Mouse (Mus musculus): ENCODE measurements around the gene Mef2d.

Gene Mef2d

DNA sequence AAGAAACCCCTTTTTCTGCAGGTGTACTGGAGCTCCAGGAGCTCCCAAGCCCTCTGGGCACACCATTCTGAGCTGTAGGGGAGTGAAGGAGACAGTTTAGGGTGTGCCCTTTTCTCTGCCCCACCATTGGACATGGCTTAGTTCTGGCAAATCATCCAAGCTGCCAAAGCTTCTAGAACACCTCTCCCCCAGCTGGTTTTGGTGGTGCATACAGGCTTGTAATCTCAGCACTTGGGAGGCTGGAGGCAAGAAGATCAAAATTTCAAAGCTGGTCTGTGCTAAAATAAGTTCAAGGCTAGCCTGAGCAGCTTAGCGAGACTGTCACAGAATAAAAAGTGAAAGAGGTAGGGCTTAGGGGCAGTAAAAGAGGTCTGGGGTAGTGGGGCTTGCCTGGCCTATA is 70.2 kb downstream of the Mef2d start:
- no peak for DNase-seq

DNA sequence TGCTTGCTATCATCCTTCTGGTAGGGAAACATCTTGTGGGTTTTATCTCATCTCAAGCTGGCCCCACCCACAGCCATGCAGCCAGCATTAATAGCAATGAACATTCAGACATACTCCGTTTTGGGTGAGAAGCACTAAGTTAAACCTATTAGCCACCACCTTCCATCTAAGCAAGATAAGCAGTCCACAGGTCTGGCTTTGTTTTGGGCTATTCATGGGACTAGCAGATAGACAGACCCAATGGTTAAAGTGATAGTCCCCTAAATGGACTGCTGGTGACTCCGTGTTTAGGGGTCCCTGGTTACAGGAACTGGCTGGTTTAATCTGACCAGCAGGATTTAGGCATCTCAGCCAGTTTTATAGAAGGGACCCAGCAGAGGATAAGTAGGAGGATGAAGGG is 70.8 kb downstream of the Mef2d start:
- no peak for DNase-seq

DNA sequence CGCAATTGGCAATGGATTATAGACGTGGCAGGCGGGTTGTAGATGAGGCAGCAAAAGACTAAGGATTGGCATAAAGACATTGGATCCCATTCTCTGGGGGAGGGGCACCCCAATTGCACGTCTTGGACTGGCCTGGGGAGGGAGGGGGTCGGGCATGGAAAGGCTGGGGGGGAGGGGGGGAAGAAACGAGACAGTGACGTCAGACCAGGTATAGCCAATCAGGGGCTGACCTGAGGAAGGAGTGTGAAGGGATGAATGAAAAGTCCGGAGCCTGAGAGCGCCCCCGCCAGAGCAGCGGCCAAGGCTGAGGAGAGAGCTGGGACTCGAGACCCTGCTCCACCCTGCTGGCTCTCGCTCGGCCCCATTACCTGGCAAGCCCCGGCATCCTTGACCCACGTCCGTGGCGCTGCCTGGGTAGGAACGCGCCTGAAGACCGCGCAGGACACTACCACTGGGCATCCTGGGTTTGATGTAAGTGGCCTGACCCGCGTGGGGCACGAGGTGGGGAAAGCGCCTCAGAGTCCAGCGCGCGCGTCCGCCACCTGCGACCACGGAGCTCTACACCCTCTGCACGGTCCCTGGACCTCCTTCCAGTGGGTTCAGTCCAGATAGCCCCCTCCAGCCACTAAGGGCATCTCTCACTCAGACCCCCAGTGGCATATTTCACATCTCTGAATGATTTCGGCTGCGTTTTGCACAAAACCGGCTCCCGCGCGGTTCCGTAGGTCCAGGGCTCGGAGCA is 72.2 kb downstream of the Mef2d start:
- DNase-seq, result peak; percentile 76

DNA sequence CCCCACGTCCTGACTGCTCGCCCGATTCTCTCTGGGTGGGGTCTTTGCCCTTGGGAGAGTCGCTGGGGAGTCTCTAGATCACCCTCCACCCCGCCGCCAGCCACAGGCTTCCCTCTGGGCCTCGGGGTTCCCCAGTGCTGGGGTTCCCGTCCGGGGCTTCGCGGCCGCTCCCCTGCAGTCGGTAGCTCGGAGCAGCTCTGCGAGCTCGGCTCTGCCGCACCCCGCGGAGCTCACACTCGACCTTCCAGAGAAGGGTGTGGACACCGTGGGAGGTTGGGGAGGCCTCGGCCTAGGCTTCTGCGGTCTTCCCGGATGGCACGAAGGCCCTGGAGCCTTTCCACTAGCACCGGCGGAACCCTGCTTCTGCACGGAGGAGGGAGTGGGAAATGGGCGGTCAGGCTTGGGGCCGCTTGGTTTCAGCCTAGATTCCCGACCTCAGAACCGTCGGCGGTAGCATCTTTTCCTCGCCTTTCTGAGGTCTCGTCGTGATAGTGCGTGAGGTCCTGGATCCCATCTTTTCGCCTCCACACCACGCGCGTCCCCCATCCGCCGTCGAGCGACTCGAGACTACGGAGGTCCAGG is 72.9 kb downstream of the Mef2d start:
- no peak for DNase-seq

DNA sequence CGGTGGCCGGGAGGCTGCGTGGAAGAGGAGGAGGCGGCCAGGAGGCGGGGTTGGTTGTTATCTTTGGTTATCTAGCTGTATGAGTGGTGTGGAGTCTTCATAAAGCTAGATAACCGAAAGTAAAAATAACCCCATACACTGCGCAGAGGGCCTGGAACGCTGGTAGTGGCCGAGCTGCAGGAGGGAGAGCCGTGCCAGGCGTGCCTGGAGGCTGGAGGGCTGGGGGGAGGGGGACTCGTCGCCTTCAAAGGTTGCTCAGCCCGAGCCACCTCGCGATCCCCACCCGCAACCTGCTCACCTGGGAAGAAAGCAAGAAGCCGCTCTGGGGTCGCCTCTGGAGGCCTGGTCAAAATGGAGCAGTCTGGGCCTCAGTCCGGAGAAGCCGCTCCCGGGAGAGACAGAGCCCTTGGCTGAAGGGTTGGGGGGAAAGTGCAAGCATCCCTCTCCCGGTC is 73.4 kb downstream of the Mef2d start:
- no peak for DNase-seq

DNA sequence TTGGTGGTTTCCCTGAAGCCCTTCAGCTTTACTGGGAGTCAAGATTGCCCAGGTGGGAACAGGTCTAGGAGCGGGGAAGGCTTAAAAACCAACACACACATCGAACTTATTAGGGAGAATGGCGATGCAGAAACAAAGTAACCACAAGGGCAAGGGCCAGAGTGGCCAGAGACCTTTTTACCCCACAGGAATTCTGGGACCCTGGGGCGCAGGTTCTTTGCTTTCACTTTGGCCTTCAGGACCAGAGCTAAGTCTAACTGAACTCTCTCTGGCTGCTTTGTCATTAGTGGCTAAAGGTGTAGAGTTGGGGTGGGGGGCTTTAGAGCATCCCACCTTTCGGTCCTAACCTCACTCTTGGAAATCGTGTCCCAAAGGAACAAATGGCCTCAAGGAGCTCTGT is 73.9 kb downstream of the Mef2d start:
- DNase-seq, result no peak

DNA sequence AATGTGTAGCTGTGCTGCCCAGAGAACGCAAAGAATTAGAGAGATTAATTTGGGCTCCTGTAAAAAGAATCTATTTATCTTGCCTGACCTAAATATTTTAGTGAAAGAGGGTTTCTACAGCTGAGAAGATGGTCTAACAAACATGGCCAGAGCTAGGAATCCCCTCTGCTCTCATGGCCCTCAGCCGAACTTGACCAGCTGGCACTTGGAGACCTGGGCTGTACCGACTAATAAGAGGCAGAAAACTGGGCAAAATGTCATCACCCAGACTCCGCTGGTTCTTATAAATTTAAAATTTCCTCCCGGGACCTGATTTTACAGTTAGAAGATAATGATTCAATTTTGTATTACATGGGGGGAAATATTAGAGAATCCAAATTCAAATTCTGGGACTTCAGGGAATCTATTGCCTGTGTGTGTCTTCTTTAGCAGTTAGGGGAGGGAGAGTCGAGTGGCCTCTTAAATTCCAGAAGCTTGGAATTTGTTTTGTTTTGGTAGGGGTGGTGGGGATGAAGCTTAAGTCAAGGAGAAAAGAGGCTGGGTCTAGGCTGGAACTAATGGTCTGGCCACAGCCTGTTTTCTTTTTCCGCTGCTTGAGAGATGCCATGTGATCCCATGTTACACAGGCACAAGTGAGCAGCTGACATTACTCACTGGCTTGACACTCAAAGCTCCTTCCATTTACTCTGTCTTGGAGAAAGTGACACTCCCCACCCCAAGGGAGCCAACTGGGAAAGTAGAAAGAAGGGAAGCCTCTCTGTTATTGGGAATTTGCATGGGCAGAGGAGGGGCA is 74.6 kb downstream of the Mef2d start:
- DNase-seq, result no peak

DNA sequence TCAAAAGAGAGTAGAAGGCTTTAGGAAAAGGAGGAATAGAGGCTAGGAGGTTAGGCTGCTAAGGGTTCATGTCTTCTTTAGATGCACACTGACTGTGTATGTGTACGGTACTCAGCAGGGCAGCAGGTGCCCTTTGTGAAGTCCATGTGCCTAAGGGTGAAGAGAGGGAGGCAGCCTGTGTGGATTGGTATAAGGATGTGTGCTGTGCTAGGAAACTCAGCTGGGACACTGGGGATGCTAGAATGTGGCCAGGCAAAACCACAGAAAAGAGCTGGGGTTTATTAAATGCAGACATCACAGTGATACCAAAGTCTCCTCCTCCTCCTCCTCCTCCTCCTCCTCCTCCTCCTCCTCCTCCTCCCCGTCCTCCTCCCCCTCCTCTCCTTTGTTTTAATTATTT is 75.5 kb downstream of the Mef2d start:
- DNase-seq, result no peak

DNA sequence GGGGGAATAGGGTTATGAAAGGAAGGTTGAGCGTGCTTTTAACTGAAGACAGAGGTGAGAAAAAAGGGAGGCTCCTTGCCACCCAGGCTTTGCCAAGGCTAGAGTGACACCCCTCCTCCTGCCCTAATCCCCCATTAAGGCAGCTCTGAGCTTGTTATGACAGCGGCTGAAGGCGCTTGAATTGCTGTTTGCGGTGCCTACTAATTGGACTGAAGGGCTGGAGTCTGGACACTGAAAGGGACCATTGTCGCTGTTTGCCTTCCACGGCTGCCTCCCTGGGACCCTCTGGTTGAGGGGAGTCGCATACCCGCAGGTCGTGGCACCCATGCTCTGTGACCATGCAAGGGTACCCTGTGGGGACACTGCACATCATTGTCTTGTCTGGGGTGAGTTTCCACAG is 77.8 kb downstream of the Mef2d start:
- no peak for DNase-seq

DNA sequence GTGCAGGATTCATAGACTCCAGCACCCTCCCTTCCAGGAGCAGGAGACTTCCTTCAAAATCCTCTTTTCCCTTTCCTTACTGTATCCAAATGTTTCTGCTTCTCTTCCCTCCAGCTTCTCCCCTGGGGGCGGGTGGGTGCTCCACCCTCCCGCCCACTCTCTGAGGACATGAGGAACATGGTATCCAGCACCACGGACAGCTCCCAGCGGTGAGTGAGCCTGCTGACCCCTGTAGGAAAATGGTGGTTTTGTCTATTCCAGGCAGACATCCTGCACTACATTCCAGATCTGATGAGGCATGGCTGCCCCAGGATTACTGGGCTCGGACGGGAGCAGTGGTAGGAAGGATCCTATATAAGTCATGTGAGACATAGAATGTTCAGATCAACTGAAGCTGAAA is 78.7 kb downstream of the Mef2d start:
- peak; percentile 44 for DNase-seq

Data from right cerebral cortex, postnatal 14 days (tissue).